28 mouse cellular contexts compared by ENCODE assay signal in genomic region chr9:8731141-8731540, GRCm38 (mm10).
"Had no signal": no experiment of that assay in that cellular context is flagged by ENCODE, and none has a peak within 500 bp of the region (broad histone marks: within the 10 kb centered on the region; RNA-seq: fewer than 3 reads in every experiment).

No protein-coding gene starts in this region.

- H3K4me3 ChIP-seq: gastrocnemius, adult 2 months; heart, embryonic 10.5 days; heart, embryonic 12.5 days; hindbrain, embryonic 10.5 days; hindbrain, embryonic 12.5 days; intestine, embryonic 15.5 days; layer of hippocampus, adult 2 months; left cerebral cortex, adult 2 months; limb, embryonic 10.5 days; limb, embryonic 12.5 days; liver, embryonic 13.5 days; liver, embryonic 15.5 days had no signal

- H3K27ac ChIP-seq: gastrocnemius, adult 2 months; heart, embryonic 10.5 days; hindbrain, embryonic 10.5 days; hindbrain, embryonic 12.5 days; hindbrain, embryonic 14.5 days; intestine, embryonic 15.5 days; layer of hippocampus, adult 2 months; left cerebral cortex, adult 2 months; limb, embryonic 10.5 days; limb, embryonic 12.5 days; liver, embryonic 13.5 days; liver, embryonic 15.5 days had no signal

- H3K9me3 ChIP-seq: heart, embryonic 10.5 days; heart, embryonic 12.5 days; hindbrain, embryonic 10.5 days; hindbrain, embryonic 12.5 days; intestine, embryonic 15.5 days; limb, embryonic 10.5 days; limb, embryonic 12.5 days; liver, embryonic 13.5 days; liver, embryonic 15.5 days had no signal

- H3K36me3 ChIP-seq: heart, embryonic 10.5 days; heart, embryonic 12.5 days; hindbrain, embryonic 10.5 days; hindbrain, embryonic 12.5 days; intestine, embryonic 15.5 days; limb, embryonic 10.5 days; limb, embryonic 12.5 days; liver, embryonic 13.5 days; liver, embryonic 15.5 days had no signal

- H3K4me2 ChIP-seq: heart, embryonic 12.5 days; hindbrain, embryonic 12.5 days; hindbrain, embryonic 14.5 days; intestine, embryonic 15.5 days; limb, embryonic 12.5 days; liver, embryonic 11.5 days; liver, embryonic 13.5 days; liver, embryonic 15.5 days had no signal

- H3K9ac ChIP-seq: heart, embryonic 12.5 days; hindbrain, embryonic 12.5 days; hindbrain, embryonic 14.5 days; intestine, embryonic 15.5 days; limb, embryonic 12.5 days; liver, embryonic 13.5 days; liver, embryonic 15.5 days; liver, postnatal 0 days had no signal

- H3K27me3 ChIP-seq: heart, embryonic 12.5 days; hindbrain, embryonic 12.5 days; intestine, embryonic 15.5 days; limb, embryonic 12.5 days; liver, embryonic 13.5 days; liver, embryonic 15.5 days had no signal

- H3K4me1 ChIP-seq: heart, embryonic 10.5 days; heart, embryonic 12.5 days; hindbrain, embryonic 12.5 days; intestine, embryonic 15.5 days; limb, embryonic 10.5 days; limb, embryonic 12.5 days; liver, embryonic 13.5 days; liver, embryonic 15.5 days had no signal

- DNase-seq: gastrocnemius, adult 2 months; gastrocnemius, postnatal 10 days; gastrocnemius, postnatal 25 days; heart, adult 18-20 months; heart, postnatal 14 days; heart, postnatal 36 days; kidney, adult 18-20 months; kidney, adult 8-10 months; kidney, postnatal 14 days; kidney, postnatal 4 days; liver; liver, embryonic 13.5 days; liver, postnatal 0 days had no signal

- ATAC-seq: hindbrain, embryonic 16.5 days; inflammation-experienced regulatory T-cells, adult 6 months; intestine, embryonic 15.5 days; intestine, postnatal 0 days; liver, postnatal 0 days had no signal
